Mouse (Mus musculus): ENCODE measurements around the gene Ets2. TPM values are rescaled to one million over a fixed set of nuclear protein-coding genes. Genes with fewer than 3 reads are reported as not detected.

Ets2 gene
- total and polyA plus RNA-seq, 3 experiments = 15.9 to 23.5 TPM; not detected in 1

DNA sequence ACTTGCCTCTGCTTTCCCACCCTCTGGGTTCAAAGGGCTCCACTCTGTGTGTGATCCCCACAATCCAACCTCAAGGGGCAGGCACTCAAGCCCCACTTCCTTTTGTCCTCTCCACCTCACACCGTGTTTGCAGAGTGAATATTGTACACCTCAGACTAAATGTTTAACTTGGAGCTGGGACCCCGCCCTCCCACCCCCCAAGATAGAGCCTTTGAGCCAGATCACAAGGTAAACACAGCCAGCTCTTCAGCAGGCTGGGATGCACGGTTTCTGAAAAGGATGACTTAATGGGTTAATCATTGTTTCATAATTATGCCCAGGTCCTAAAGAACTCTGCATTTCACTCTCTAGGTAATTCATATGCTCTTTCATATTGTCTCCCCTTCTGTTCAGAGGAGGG is 2.2 kb upstream of the Ets2 start:
- Histone ChIP-seq H3K27ac (ENCODE audit: control insufficient read depth, low read depth, low read length) (no peak overlapping the region), H3K36me3 (ENCODE audit: control insufficient read depth in 1 of 2, insufficient read depth in 2 of 2, low read length in 2 of 2) (peaks cover 0 to 2% of the 10 kb centered on the region in 2 experiments; a peak in 2 of 4 replicates), H3K4me1 (ENCODE audit: control insufficient read depth in 1 of 2, insufficient read depth in 2 of 2, low read length in 2 of 2) (peaks cover 3 to 4% of the 10 kb centered on the region in 2 experiments; a peak in 3 of 4 replicates), H3K9me3 (replicated peaks; ENCODE audit: insufficient read depth, low read length) (no peaks in the 10 kb centered on the region), H3K4me3 (ENCODE audit: control insufficient read depth in 1 of 2, insufficient read depth in 1 of 2, low read depth in 2 of 2, low read length in 2 of 2) (no peak overlapping the region), H3K9ac (ENCODE audit: control insufficient read depth, low read depth, low read length, poor library complexity, severe bottlenecking) (no peak overlapping the region), H3K27me3 (ENCODE audit: control insufficient read depth in 1 of 2, insufficient read depth in 2 of 2, low read length in 2 of 2) (0 out of 4 replicates have a peak, but pooled peaks cover 0 to 2% of the 10 kb centered on the region in 2 experiments), H3K79me2 (ENCODE audit: control insufficient read depth, insufficient read depth, low read length, poor library complexity) (peaks cover 17% of the 10 kb centered on the region)
- DNase-seq (ENCODE audit: low read depth, low spot score) = no peak
- TF ChIP-seq MYC (IDR thresholded peaks at IDR 0.05; ENCODE audit: low read depth, low read length) = no peak
- no peak for TF ChIP-seq ZKSCAN1 (IDR thresholded peaks at IDR 0.05; ENCODE audit: low read depth, low read length)
- no peak for TF ChIP-seq MAX (IDR thresholded peaks at IDR 0.05; ENCODE audit: low read length)
- no peak for TF ChIP-seq MYB (IDR thresholded peaks at IDR 0.05; ENCODE audit: low read depth, low read length)
- no peak for TF ChIP-seq GATA1 (IDR thresholded peaks at IDR 0.05; ENCODE audit: low read depth, low read length)
- no peak for TF ChIP-seq ZC3H11A (IDR thresholded peaks at IDR 0.05; ENCODE audit: low read depth, low read length)
- TF ChIP-seq TAL1 (IDR thresholded peaks at IDR 0.05; ENCODE audit: low read length) = no peak
- TF ChIP-seq MXI1 (IDR thresholded peaks at IDR 0.05; ENCODE audit: low read depth, low read length) = no peak
- no peak for TF ChIP-seq ZNF384 (IDR thresholded peaks at IDR 0.05; ENCODE audit: low read depth, low read length)
- no peak for TF ChIP-seq SIN3A (IDR thresholded peaks at IDR 0.05; ENCODE audit: low read length)
- TF ChIP-seq MEF2A (IDR thresholded peaks at IDR 0.05; ENCODE audit: extremely low read depth, insufficient replicate concordance, low read depth, low read length, poor library complexity, severe bottlenecking) = no peak
- no peak for TF ChIP-seq ETS1 (IDR thresholded peaks at IDR 0.05; ENCODE audit: low read depth, low read length)
- no peak for TF ChIP-seq E2F4 (IDR thresholded peaks at IDR 0.05; ENCODE audit: borderline replicate concordance, low read depth, low read length)
- no peak for TF ChIP-seq EP300 (IDR thresholded peaks at IDR 0.05; ENCODE audit: low read depth in 1 of 2, low read length in 2 of 2)
- TF ChIP-seq ZMIZ1 (IDR thresholded peaks at IDR 0.05; ENCODE audit: low read depth, low read length) = no peak
- TF ChIP-seq RCOR1 (IDR thresholded peaks at IDR 0.05; ENCODE audit: low read depth, low read length) = no peak
- no peak for TF ChIP-seq USF2 (IDR thresholded peaks at IDR 0.05; ENCODE audit: borderline replicate concordance in 1 of 2, insufficient read depth in 1 of 2, low read depth in 1 of 2, low read length in 2 of 2)
- no peak for TF ChIP-seq SMC3 (IDR thresholded peaks at IDR 0.05; ENCODE audit: low read depth, low read length)
- no peak for TF ChIP-seq KAT2A (conservative IDR thresholded peaks at IDR 0.05; ENCODE audit: low read depth, low read length)
- TF ChIP-seq USF1 (IDR thresholded peaks at IDR 0.05; ENCODE audit: low read depth, low read length) = no peak

DNA sequence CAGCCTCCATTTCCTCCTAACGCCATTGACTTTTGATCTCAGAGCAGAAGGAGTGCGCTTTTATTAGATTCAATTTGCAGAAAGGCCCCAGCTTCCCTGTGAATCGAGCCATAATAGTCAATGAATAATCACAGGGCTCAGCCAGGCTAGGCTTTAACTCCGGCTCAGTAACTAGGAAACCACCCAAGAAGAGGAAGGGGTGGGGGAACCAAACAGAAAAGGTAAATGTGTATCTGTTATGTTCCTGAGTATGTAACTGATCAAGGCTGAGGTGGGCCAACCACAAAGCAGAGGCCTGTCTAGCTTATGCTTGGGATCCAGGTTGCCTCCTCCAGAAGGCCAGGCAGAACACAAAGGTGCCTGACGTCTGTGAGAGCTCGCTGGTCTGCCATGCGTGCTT is 1.7 kb upstream of the Ets2 start:
- DNase-seq (ENCODE audit: low read depth, low spot score) = no peak
- Histone ChIP-seq H3K4me3 (ENCODE audit: control insufficient read depth in 1 of 2, insufficient read depth in 1 of 2, low read depth in 2 of 2, low read length in 2 of 2) (no peak overlapping the region), H3K27ac (ENCODE audit: control insufficient read depth, low read depth, low read length) (no peak overlapping the region), H3K79me2 (ENCODE audit: control insufficient read depth, insufficient read depth, low read length, poor library complexity) (peaks cover 17% of the 10 kb centered on the region), H3K9ac (ENCODE audit: control insufficient read depth, low read depth, low read length, poor library complexity, severe bottlenecking) (no peak overlapping the region), H3K4me1 (ENCODE audit: control insufficient read depth in 1 of 2, insufficient read depth in 2 of 2, low read length in 2 of 2) (peaks cover 3 to 4% of the 10 kb centered on the region in 2 experiments; a peak in 3 of 4 replicates), H3K9me3 (replicated peaks; ENCODE audit: insufficient read depth, low read length) (no peaks in the 10 kb centered on the region), H3K36me3 (ENCODE audit: control insufficient read depth in 1 of 2, insufficient read depth in 2 of 2, low read length in 2 of 2) (peaks cover 0 to 2% of the 10 kb centered on the region in 2 experiments; a peak in 2 of 4 replicates), H3K27me3 (ENCODE audit: control insufficient read depth in 1 of 2, insufficient read depth in 2 of 2, low read length in 2 of 2) (no peaks in the 10 kb centered on the region)
- TF ChIP-seq RAD21 (IDR thresholded peaks at IDR 0.05; ENCODE audit: low read depth, low read length) (no peak), TAL1 (IDR thresholded peaks at IDR 0.05; ENCODE audit: low read length) (no peak), USF2 (IDR thresholded peaks at IDR 0.05; ENCODE audit: borderline replicate concordance in 1 of 2, insufficient read depth in 1 of 2, low read depth in 1 of 2, low read length in 2 of 2) (no peak), TCF12 (IDR thresholded peaks at IDR 0.05; ENCODE audit: low read depth, low read length) (no peak), POLR2A (IDR thresholded peaks at IDR 0.05; ENCODE audit: control insufficient read depth in 1 of 2, insufficient read depth in 1 of 2, low read depth in 1 of 2, low read length in 2 of 2, poor library complexity in 1 of 2) (no peak), MAX (IDR thresholded peaks at IDR 0.05; ENCODE audit: low read length) (no peak), BHLHE40 (IDR thresholded peaks at IDR 0.05; ENCODE audit: borderline replicate concordance, low read depth, low read length) (no peak), ZNF384 (IDR thresholded peaks at IDR 0.05; ENCODE audit: low read depth, low read length) (no peak), ETS1 (IDR thresholded peaks at IDR 0.05; ENCODE audit: low read depth, low read length) (no peak)

Data from MEL (cell line).